Mouse (Mus musculus) left cerebral cortex, adult 2 months (tissue): ENCODE measurements around the gene Prss22. TPM values are rescaled to one million over a fixed set of nuclear protein-coding genes. Genes with fewer than 3 reads are reported as not detected.

ENCODE experiments used
- DNase-seq, 2 experiments: peaks; one replicate each; pipeline ENCODE4 v3.0.0; 2021 to 2022; ENCODE audit warnings: low spot score in 2 of 2, mixed read lengths in 1 of 2; ENCODE audit errors: extremely low spot score in 1 of 2
- H3K27ac ChIP-seq: fragments of 200-600 bp; 2 replicates; pipeline ENCODE4 v1.8.1; 2022
- H3K4me3 ChIP-seq: fragments of 200-600 bp; 2 replicates; pipeline ENCODE4 v1.8.1; 2022
- CTCF ChIP-seq: fragments of 200-600 bp; IDR thresholded peaks from 2 replicates; pipeline ENCODE4 v1.8.1; 2022; ENCODE audit warnings: antibody characterized with exemption, mild to moderate bottlenecking, moderate library complexity
- intact Hi-C: fragments of 180-260 bp; cut with DNase I; formaldehyde crosslinking; loops from one replicate; pipeline ENCODE4 v1.15.1; 2025
- total RNA-seq, 2 experiments: library from RNA; stranded (reverse); gene quantifications; 2 replicates each; pipeline ENCODE4 v1.2.3; 2021

Gene Prss22
- total RNA-seq, 2 experiments from 2014 or later = 0.70 to 1.5 TPM

GRCm38 (mm10) chr17:23993559-23994428, 4.1 kb downstream of the Prss22 start:
- peak; percentile 91 to 93 for DNase-seq
- peak; percentile 67 for TF ChIP-seq CTCF
- Histone ChIP-seq H3K4me3 (peak overlapping the region; percentile 33; the same call in 1 of the 2 replicates), H3K27ac (peak overlapping the region; percentile 42)
- intact Hi-C loops = loop anchor here (2.0 kb wide), 1 partner anchor 25 kb away; no protein-coding TSS in a partner anchor

GRCm38 (mm10) chr17:23992789-23993553, 4.9 kb downstream of the Prss22 start:
- no peak overlapping the region for H3K4me3 ChIP-seq

GRCm38 (mm10) chr17:23989802-23990201, 8.1 kb downstream of the Prss22 start:
- no peak for TF ChIP-seq CTCF
- intact Hi-C loops = no loop called here
- Histone ChIP-seq H3K4me3 (no peak overlapping the region), H3K27ac (no peak overlapping the region)
- DNase-seq = no peak

More at GRCm38 (mm10) chr17:23992789-23993553, 4.9 kb downstream of the Prss22 start:
- no peak for DNase-seq
- no peak for TF ChIP-seq CTCF
- H3K27ac ChIP-seq = no peak overlapping the region
- intact Hi-C loops = loop anchor here (2.0 kb wide), 1 partner anchor 24 kb away; no protein-coding TSS in a partner anchor

GRCm38 (mm10) chr17:23984989-23985388, 12.9 kb downstream of the Prss22 start:
- Histone ChIP-seq H3K27ac (no peak overlapping the region), H3K4me3 (no peak overlapping the region)
- intact Hi-C loops = no loop called here
- no peak for DNase-seq
- TF ChIP-seq CTCF = no peak

- no peak overlapping the region for H3K4me3 ChIP-seq
- no peak for TF ChIP-seq CTCF
- H3K27ac ChIP-seq = no peak overlapping the region
- DNase-seq = no peak
- intact Hi-C loops = no loop called here
Observed at GRCm38 (mm10) chr17:23982912-23983311, 15.0 kb downstream of the Prss22 start.

GRCm38 (mm10) chr17:23980297-23980909, 17.5 kb downstream of the Prss22 start, which contains the start of gene Prss30:
Gene Prss30, minus strand, starts transcription at chr17:23980566.
- H3K27ac ChIP-seq = no peak within 1 kb of the TSS
- intact Hi-C loops = no loop called here
- no peak for DNase-seq
- no peak for TF ChIP-seq CTCF
- H3K4me3 ChIP-seq = no peak within 1 kb of the TSS

- TF ChIP-seq CTCF = no peak
- DNase-seq = no peak
- intact Hi-C loops = no loop called here
- Histone ChIP-seq H3K4me3 (no peak overlapping the region), H3K27ac (no peak overlapping the region)
Observed at GRCm38 (mm10) chr17:23979471-23979870, 18.4 kb downstream of the Prss22 start.

- intact Hi-C loops = no loop called here
- H3K27ac ChIP-seq = no peak overlapping the region
- no peak overlapping the region for H3K4me3 ChIP-seq
- no peak for DNase-seq
- no peak for TF ChIP-seq CTCF
Observed at GRCm38 (mm10) chr17:23976665-23977064, 21.2 kb downstream of the Prss22 start.

GRCm38 (mm10) chr17:23971315-23971714, 26.6 kb downstream of the Prss22 start:
- intact Hi-C loops = no loop called here
- DNase-seq = no peak
- no peak for TF ChIP-seq CTCF

GRCm38 (mm10) chr17:23969231-23969630, 28.7 kb downstream of the Prss22 start:
- Histone ChIP-seq H3K4me3 (no peak overlapping the region), H3K27ac (no peak overlapping the region)
- intact Hi-C loops = loop anchor here (2.0 kb wide), 1 partner anchor 24 kb away; no protein-coding TSS in a partner anchor
- peak; percentile 76 for TF ChIP-seq CTCF
- DNase-seq = peak; percentile 60 to 75

More at GRCm38 (mm10) chr17:23971315-23971714, 26.6 kb downstream of the Prss22 start:
- Histone ChIP-seq H3K4me3 (no peak overlapping the region), H3K27ac (no peak overlapping the region)

- intact Hi-C loops = loop anchor here (2.0 kb wide), 1 partner anchor 24 kb away; no protein-coding TSS in a partner anchor
- no peak for DNase-seq
- TF ChIP-seq CTCF = no peak
- Histone ChIP-seq H3K27ac (no peak overlapping the region), H3K4me3 (no peak overlapping the region)
Observed at GRCm38 (mm10) chr17:23968780-23969179, 29.1 kb downstream of the Prss22 start.
